Mouse (Mus musculus): ENCODE data around the gene Ppp1ca.

GRCm38 (mm10) chr19:4220957-4221743, 29.3 kb downstream of the Ppp1ca start:
- no peak for TF ChIP-seq CTCF (IDR thresholded peaks at IDR 0.05; ENCODE audit: extremely low read depth, insufficient read depth, low read length)
- no peak for TF ChIP-seq POLR2A (IDR thresholded peaks at IDR 0.05; ENCODE audit: extremely low read depth, insufficient read depth, low read length)
